Mouse (Mus musculus): Measurements from ENCODE around the gene Manbal.

- TF ChIP-seq POLR2A (IDR thresholded peaks at IDR 0.05; ENCODE audit: insufficient read length, low read depth) = no peak
- no peak for TF ChIP-seq REST (IDR thresholded peaks at IDR 0.05; ENCODE audit: insufficient read depth, insufficient read length)
- no peak for TF ChIP-seq POLR2AphosphoS2 (IDR thresholded peaks at IDR 0.05; ENCODE audit: insufficient read length, low read depth)
- TF ChIP-seq CEBPB (IDR thresholded peaks at IDR 0.05; ENCODE audit: insufficient read depth, poor library complexity, severe bottlenecking) = no peak
- TF ChIP-seq MAX (IDR thresholded peaks at IDR 0.05; ENCODE audit: low read depth) = no peak
- TF ChIP-seq MYOG (IDR thresholded peaks at IDR 0.05; ENCODE audit: control insufficient read depth in 1 of 3, insufficient read depth in 1 of 3, insufficient read length in 2 of 3, low read depth in 2 of 3) = no peak
- TF ChIP-seq MYOD1 (IDR thresholded peaks at IDR 0.05; ENCODE audit: control insufficient read depth in 1 of 3, insufficient read length in 2 of 3, low read depth in 2 of 3) = peak in 1 of 3 experiments; percentile 16
- TF ChIP-seq TCF3 (IDR thresholded peaks at IDR 0.05; ENCODE audit: insufficient read length, low read depth) = no peak
- no peak for TF ChIP-seq SRF (IDR thresholded peaks at IDR 0.05; ENCODE audit: control insufficient read depth, insufficient read length, low read depth)
These were observed 19.8 kb upstream of the Manbal start, which contains the start of gene Ghrh for GRCm38 (mm10) chr2:157347361-157348159.
